Mouse (Mus musculus) inflammation-experienced regulatory T-cells, adult 6 months (primary cell): Measurements from ENCODE around the gene Aptx. TPM values are rescaled to one million over a fixed set of nuclear protein-coding genes. Genes with fewer than 3 reads are reported as not detected.

Experiments
- ATAC-seq: one replicate; pipeline ENCODE4 v1.8.0; 2017
- polyA plus RNA-seq, 3 experiments: library from polyadenylated mRNA; unstranded; fragments of 100-300 nt; shearing (Covaris generic); gene quantifications; one replicate each; pipeline ENCODE4 v1.2.1; 2017

Gene Aptx
- polyA plus RNA-seq, 3 experiments from 2014 or later: 28.8 to 46.4 (median 43.7) TPM

- no peak for ATAC-seq
Measured at GRCm38 (mm10) chr4:40666237-40667012, 36.6 kb downstream of the Aptx start.

- no peak for ATAC-seq
Measured at GRCm38 (mm10) chr4:40651055-40651454, 51.9 kb downstream of the Aptx start.

- ATAC-seq: no peak
Measured at GRCm38 (mm10) chr4:40649111-40649510, 53.9 kb downstream of the Aptx start.

- no peak for ATAC-seq
Measured at GRCm38 (mm10) chr4:40643567-40643966, 59.4 kb downstream of the Aptx start.

- no peak for ATAC-seq
Measured at GRCm38 (mm10) chr4:40640991-40641390, 62.0 kb downstream of the Aptx start.

Other genes with a start within 250 kb of the Aptx start
- under 1 TPM in 1 of 3 experiments, not detected in 2; 0.10 TPM for gene Tmem215, start 231.0 kb downstream of the Aptx start, polyA plus RNA-seq
- gene Dnaja1, start 19.0 kb upstream of the Aptx start, polyA plus RNA-seq: 100 to 1,000 TPM; 482 to 526 (median 512) TPM
- 100 to 1,000 TPM; 131 to 146 (median 133) TPM for gene Smu1, start 54.7 kb upstream of the Aptx start, polyA plus RNA-seq
- 10 to 100 TPM; 47.2 to 79.0 (median 56.0) TPM for gene B4galt1, start 150.8 kb upstream of the Aptx start, polyA plus RNA-seq
- not detected for gene Spink4, start 216.9 kb upstream of the Aptx start, polyA plus RNA-seq
- 10 to 100 TPM; 10.0 to 16.1 (median 14.4) TPM for gene Bag1, start 245.1 kb upstream of the Aptx start, polyA plus RNA-seq
- gene Chmp5, start 245.2 kb upstream of the Aptx start, polyA plus RNA-seq: 100 to 1,000 TPM; 103 to 141 (median 119) TPM